Mouse (Mus musculus) intestine, embryonic 14.5 days (tissue): Measurements from ENCODE around the gene Arl1. TPM values are rescaled to one million over a fixed set of nuclear protein-coding genes. Genes with fewer than 3 reads are reported as not detected.

Experiments
- ATAC-seq: fragments of 200-750 bp; cut with Nextera tagmentation; replicated peaks from 2 replicates; pipeline ENCODE4 v1.8.0; 2017; ENCODE audit warnings: low read depth, moderate number of reproducible peaks, moderate TSS enrichment, moderate library complexity; ENCODE audit not compliant: low FRiP score, low TSS enrichment
- DNase-seq: peaks from one replicate; pipeline ENCODE4 v3.0.0-alpha.2; 2018; ENCODE audit warnings: low spot score
- H3K27ac ChIP-seq: fragments of 300-500 bp; sonication (generic); 2 replicates; pipeline ENCODE4 v1.5.1; 2014; ENCODE audit warnings: low read depth, mild to moderate bottlenecking, control low read depth
- H3K27me3 ChIP-seq: fragments of 300-500 bp; sonication (generic); replicated peaks from 2 replicates; pipeline ENCODE4 v1.6.1; 2014; ENCODE audit warnings: low read length, control low read depth; ENCODE audit not compliant: control insufficient read depth, insufficient read depth
- H3K36me3 ChIP-seq: fragments of 300-500 bp; sonication (generic); 2 replicates; pipeline ENCODE4 v1.6.1; 2014; ENCODE audit warnings: low read length, control low read depth; ENCODE audit not compliant: control insufficient read depth, insufficient read depth
- H3K4me1 ChIP-seq: fragments of 300-500 bp; sonication (generic); replicated peaks from 2 replicates; pipeline ENCODE4 v1.6.1; 2014; ENCODE audit warnings: low read length, control low read depth, mixed read lengths; ENCODE audit not compliant: control insufficient read depth, insufficient read depth
- H3K4me2 ChIP-seq: fragments of 300-500 bp; sonication (generic); 2 replicates; pipeline ENCODE4 v1.6.1; 2014; ENCODE audit warnings: low read length
- H3K4me3 ChIP-seq: fragments of 300-500 bp; sonication (generic); 2 replicates; pipeline ENCODE4 v1.5.1; 2014; ENCODE audit warnings: low read depth, low read length, control low read depth, mixed read lengths
- H3K9ac ChIP-seq: fragments of 300-500 bp; sonication (generic); 2 replicates; pipeline ENCODE4 v1.6.1; 2014; ENCODE audit warnings: mild to moderate bottlenecking, low read length
- H3K9me3 ChIP-seq: fragments of 300-500 bp; sonication (generic); 2 replicates; pipeline ENCODE4 v1.6.1; 2016; ENCODE audit warnings: low read length, control low read depth; ENCODE audit not compliant: control insufficient read depth
- WGBS: fragments of 180-500 bp; shearing (Covaris S2); extraction: QIAGEN DNeasy Blood & Tissue Kit; methylation state at CpG from one replicate; pipeline ENCODE4 v1.1.7; 2014; 5-methylcytosine and 5-hydroxymethylcytosine counted together
- polyA plus RNA-seq: library from polyadenylated mRNA; unstranded; fragments of >200 nt; fragmentation: Nextera tagmentation; extraction: Ambion mirVana; gene quantifications from 2 replicates; pipeline ENCODE4 v1.2.1, GENCODE M21; 2014

Gene Arl1
- polyA plus RNA-seq = 175 and 181 TPM in 2 replicates

- Histone ChIP-seq H3K4me2 (peak within 1 kb of the TSS; percentile 94), H3K4me3 (peak within 1 kb of the TSS; percentile 99), H3K4me1 (peaks cover 14% of the 10 kb centered on the region), H3K27ac (peak within 1 kb of the TSS; percentile 81), H3K9ac (peak within 1 kb of the TSS; percentile 92), H3K9me3 (no peaks in the 10 kb centered on the region), H3K27me3 (no peaks in the 10 kb centered on the region), H3K36me3 (peaks cover 8% of the 10 kb centered on the region)
- peak; percentile 95 for DNase-seq
- WGBS = under 1% methylated on average over 65 of the region's 65 CpGs
- ATAC-seq = peak; percentile 91
Measured at GRCm38 (mm10) chr10:88730571-88731495, at the start of gene Arl1. Gene Arl1 (plus strand): TSS chr10:88730858.

- no peak for ATAC-seq
- 74% methylated on average over 4 of the region's 4 CpGs for WGBS
- H3K4me1 ChIP-seq = no peaks in the 10 kb centered on the region
Measured at GRCm38 (mm10) chr10:88682904-88683563, 47.6 kb upstream of the Arl1 start.

GRCm38 (mm10) chr10:88684925-88685324, 45.7 kb upstream of the Arl1 start, which contains the start of gene Spic:
Gene Spic (minus strand): TSS chr10:88685015.
- Histone ChIP-seq H3K4me2 (no peak within 1 kb of the TSS), H3K9me3 (no peaks in the 10 kb centered on the region), H3K27ac (no peak within 1 kb of the TSS), H3K36me3 (no peaks in the 10 kb centered on the region), H3K27me3 (no peaks in the 10 kb centered on the region), H3K4me1 (no peaks in the 10 kb centered on the region), H3K4me3 (no peak within 1 kb of the TSS), H3K9ac (no peak within 1 kb of the TSS)
- ATAC-seq (no peak), DNase-seq (no peak)
- WGBS = 64% methylated on average over 5 of the region's 5 CpGs

More at GRCm38 (mm10) chr10:88682904-88683563, 47.6 kb upstream of the Arl1 start:
- H3K36me3 ChIP-seq = no peaks in the 10 kb centered on the region
- no peaks in the 10 kb centered on the region for H3K27me3 ChIP-seq
- H3K4me3 ChIP-seq = no peak overlapping the region
- no peak overlapping the region for H3K9ac ChIP-seq
- H3K27ac ChIP-seq = no peak overlapping the region
- no peaks in the 10 kb centered on the region for H3K9me3 ChIP-seq
- no peak for DNase-seq
- H3K4me2 ChIP-seq = no peak overlapping the region

GRCm38 (mm10) chr10:88700938-88701337, 29.7 kb upstream of the Arl1 start:
- no peaks in the 10 kb centered on the region for H3K36me3 ChIP-seq
- H3K9me3 ChIP-seq = no peaks in the 10 kb centered on the region
- no peak overlapping the region for H3K9ac ChIP-seq
- ATAC-seq (no peak), DNase-seq (no peak)
- no peaks in the 10 kb centered on the region for H3K27me3 ChIP-seq
- no peak overlapping the region for H3K4me3 ChIP-seq
- no peak overlapping the region for H3K4me2 ChIP-seq
- no peaks in the 10 kb centered on the region for H3K4me1 ChIP-seq
- 78% methylated on average over 6 of the region's 6 CpGs for WGBS
- no peak overlapping the region for H3K27ac ChIP-seq

GRCm38 (mm10) chr10:88708671-88709523, 21.8 kb upstream of the Arl1 start:
- no peak overlapping the region for H3K4me3 ChIP-seq
- H3K4me1 ChIP-seq = no peaks in the 10 kb centered on the region
- H3K4me2 ChIP-seq = no peak overlapping the region
- no peaks in the 10 kb centered on the region for H3K9me3 ChIP-seq
- no peak overlapping the region for H3K9ac ChIP-seq
- DNase-seq (no peak), ATAC-seq (no peak)
- 67% methylated on average over 10 of the region's 10 CpGs for WGBS
- H3K27me3 ChIP-seq = no peaks in the 10 kb centered on the region
- no peaks in the 10 kb centered on the region for H3K36me3 ChIP-seq
- no peak overlapping the region for H3K27ac ChIP-seq

- no peak overlapping the region for H3K4me3 ChIP-seq
- WGBS = 82% methylated on average over 6 of the region's 6 CpGs
Measured at GRCm38 (mm10) chr10:88712359-88712758, 18.3 kb upstream of the Arl1 start.

GRCm38 (mm10) chr10:88714744-88715143, 15.9 kb upstream of the Arl1 start:
- Histone ChIP-seq H3K4me1 (no peaks in the 10 kb centered on the region), H3K27ac (no peak overlapping the region), H3K4me2 (no peak overlapping the region), H3K27me3 (no peaks in the 10 kb centered on the region), H3K9me3 (no peaks in the 10 kb centered on the region), H3K4me3 (no peak overlapping the region), H3K9ac (no peak overlapping the region), H3K36me3 (no peaks in the 10 kb centered on the region)
- DNase-seq (no peak), ATAC-seq (no peak)
- WGBS = 83% methylated on average over 4 of the region's 4 CpGs

More at GRCm38 (mm10) chr10:88712359-88712758, 18.3 kb upstream of the Arl1 start:
- H3K27me3 ChIP-seq = no peaks in the 10 kb centered on the region
- H3K9me3 ChIP-seq = no peaks in the 10 kb centered on the region
- ATAC-seq = no peak
- H3K36me3 ChIP-seq = no peaks in the 10 kb centered on the region
- H3K4me1 ChIP-seq = no peaks in the 10 kb centered on the region
- no peak overlapping the region for H3K27ac ChIP-seq
- no peak overlapping the region for H3K4me2 ChIP-seq
- H3K9ac ChIP-seq = no peak overlapping the region
- no peak for DNase-seq

- Histone ChIP-seq H3K27me3 (no peaks in the 10 kb centered on the region), H3K9me3 (no peaks in the 10 kb centered on the region), H3K4me1 (no peaks in the 10 kb centered on the region), H3K36me3 (no peaks in the 10 kb centered on the region), H3K9ac (no peak overlapping the region), H3K4me3 (no peak overlapping the region), H3K4me2 (no peak overlapping the region), H3K27ac (no peak overlapping the region)
- WGBS = 85% methylated on average over 6 of the region's 6 CpGs
- no peak for DNase-seq
- ATAC-seq = no peak
Measured at GRCm38 (mm10) chr10:88715621-88716020, 15.0 kb upstream of the Arl1 start.
